Mouse (Mus musculus) CH12F3 (cell line): ENCODE measurements around the gene Sept4.

Source experiments
- in situ Hi-C: fragments of 300-500 bp; cut with MboI; formaldehyde crosslinking; loops from 2 replicates; pipeline ENCODE4 v1.14.3; 2020; ENCODE audit warnings: low sequenced_read_pairs

Gene Sept4

DNA sequence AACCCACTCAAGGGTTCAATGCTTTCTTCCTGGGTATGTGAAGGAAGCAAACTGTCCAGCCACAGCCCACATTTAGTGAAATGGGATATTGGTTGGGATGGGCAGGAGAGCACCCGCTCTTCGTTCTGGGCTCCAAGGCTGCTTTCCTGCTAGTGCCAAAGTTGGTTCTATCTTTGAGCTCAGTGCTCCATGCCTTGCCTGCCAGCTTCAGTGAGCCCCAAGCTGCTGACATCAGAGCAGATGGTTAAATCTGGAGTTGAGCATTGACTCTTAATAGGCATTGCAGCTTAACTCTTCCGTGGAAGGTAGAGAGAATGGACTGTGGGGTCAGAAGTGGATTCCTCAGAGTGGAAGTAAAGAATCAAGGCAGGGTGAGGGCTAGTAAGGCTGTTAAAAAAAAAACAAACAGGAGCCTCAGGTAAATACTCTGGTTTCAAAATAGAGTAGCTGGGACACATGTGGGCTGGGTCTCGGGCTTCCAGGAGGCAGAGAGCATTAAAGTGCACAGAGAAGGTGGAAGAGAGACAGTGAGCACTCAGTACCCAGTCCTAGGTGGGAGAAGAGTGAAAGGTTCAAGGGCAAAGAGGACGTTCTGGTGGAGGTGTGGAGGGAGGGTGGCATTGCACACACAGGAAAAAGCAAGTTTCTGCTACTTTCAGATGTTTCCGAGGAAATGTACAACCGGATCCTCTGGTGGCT lies at the start of gene Sept4:
Sept4 (plus strand) TSS at position 649 of the 699 bp plus-strand sequence.
- in situ Hi-C loops: no loop called here

DNA sequence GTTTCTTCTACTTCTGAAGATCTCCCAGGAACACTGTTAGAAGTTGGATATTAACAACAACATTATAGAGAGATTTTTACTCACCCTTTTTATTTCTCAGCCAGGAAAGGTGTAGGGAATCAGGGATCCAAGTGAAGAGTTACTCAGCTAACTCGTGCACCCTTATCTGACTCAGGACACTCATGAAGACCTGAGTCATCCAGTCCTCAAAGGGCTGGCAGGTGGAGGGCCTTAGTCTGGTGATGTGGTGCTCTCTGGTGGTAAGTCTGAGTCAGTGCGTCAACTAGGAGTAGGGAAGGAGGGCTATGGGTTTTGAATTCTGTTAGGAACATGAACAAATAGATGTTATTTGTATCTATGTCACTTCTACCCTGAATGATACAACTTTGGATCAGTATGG lies 49.4 kb upstream of the Sept4 start:
- in situ Hi-C loops: no loop called here

DNA sequence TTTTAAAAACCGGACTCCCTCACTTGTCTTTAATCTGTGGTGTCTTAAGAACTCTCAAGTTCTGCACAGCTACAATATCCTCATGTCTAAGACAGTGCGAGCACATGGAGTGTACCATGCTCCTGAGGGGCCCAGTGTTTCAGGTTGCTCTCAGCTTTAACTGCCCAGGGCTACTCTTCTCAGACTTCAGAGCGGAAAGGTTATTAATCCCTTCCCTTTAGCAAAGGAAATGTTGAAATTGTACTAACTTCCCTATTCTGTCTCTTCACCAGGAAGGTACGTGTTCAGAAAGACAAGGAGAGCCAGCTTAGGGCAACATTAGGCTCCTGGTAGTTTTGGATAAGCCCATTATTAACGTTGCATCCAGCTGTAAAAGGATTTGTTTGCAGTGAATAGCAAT lies 45.2 kb upstream of the Sept4 start:
- in situ Hi-C loops: no loop called here

DNA sequence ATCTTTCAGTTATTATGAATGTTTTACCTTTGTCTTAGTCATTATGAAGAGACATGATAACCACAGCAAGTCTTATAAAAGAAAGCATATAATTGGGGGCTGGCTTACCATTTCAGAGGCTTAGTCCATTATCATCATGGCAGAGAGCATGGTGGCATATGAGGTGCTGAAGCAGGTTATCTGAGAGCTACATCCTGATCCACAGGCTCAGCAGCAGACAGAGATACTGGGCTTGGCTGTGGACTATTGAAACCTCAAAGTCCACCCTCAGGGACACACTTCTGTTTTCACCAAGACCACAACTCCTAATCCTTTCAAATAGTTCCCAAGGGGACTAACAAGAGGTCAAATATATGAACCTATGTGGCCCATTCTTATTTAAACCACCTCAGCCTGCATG lies 44.7 kb upstream of the Sept4 start:
- in situ Hi-C loops: no loop called here

DNA sequence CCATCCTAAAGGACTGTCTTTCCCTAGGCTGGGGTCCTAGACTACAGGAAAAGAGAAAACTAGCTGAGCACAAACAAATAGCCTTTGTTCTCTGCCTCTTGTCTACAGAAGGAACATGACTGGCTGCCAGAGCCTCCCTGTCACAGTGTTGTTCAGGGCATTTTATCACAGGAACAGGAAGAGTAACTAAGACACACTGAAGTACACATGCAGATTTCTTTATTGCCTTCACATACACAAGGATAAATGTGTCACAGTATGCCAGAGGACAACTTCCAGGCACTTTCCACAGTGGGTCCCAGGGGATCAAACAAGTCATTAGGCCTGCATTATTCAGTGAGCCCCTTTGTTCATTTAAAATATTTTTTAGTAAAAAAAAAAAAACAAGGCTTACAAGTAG lies 43.9 kb upstream of the Sept4 start:
- in situ Hi-C loops: no loop called here

DNA sequence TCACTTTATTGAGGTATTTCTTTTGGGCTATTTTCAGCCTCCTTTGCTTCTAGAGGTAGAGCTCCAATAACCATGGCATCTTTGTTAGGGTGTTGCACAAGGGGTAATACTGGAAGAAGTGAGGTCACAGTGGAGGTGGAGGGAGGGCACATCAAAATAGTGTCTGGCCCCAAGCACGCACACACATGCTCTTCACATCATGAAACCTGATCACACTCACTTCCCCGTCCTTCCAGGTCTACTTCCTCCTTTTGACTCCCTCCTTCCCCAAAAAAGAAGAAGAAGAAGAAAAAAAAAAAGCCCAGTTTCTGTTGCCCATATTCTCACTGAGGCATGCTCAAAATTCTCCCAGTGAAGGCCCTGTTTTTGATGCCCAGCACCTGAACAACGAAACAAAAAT lies 41.3 kb upstream of the Sept4 start:
- in situ Hi-C loops: no loop called here

DNA sequence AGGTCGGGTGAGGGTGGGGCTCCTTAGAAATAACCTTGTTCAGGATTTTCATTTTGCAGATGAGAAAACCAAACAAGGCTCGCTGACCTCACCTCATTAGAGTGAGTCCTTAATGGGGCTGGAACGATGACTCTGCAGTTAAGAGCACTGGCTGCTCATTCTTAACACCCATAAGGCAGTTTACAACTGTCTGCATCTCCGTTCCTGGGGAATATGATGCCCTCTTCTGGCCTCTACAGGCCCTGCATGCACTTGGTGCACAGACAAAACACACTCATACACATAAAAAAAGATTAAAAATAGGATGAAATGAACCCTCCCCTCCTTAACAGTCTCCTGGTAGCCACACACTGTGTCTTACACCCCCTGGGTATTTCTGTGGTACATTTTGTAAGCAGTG lies 40.7 kb upstream of the Sept4 start:
- in situ Hi-C loops: no loop called here

DNA sequence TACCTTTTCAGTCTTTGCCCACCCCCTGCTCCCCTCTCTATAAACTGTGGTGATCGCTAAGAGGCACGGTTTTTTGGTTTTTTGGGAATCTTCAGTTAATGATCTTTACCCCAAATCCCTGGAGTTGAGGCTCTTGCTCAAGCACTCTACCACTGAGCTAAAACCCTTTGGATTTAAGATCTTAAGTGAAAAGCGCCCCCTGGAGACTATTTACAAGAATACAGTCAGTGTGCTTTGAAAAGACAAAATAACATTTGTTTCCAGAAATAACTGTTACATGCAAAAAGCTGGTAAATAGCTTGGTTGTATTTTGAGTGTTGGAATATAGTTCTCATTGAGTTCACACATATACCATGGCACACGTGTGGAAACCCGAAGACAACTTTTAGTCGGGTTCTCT lies 37.0 kb upstream of the Sept4 start:
- in situ Hi-C loops: no loop called here

DNA sequence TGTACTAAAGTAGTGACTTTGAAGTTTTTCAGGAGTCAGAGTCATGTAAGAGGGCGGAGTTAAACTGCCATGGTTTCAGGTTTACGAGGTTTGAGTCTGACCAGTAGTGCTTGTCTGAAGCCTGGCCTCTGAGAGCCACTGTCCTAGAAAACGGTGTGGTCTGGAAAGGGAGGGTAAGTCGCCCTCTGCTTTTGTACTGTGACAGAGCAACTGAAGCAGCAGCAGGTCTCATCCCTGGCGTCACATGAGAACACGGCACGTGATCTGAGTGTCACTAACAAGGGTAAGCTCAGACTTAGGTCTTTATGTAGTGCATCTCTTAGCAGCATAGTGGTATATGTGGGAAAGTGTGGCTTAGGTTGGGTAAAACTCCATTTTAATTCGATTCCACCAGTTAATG lies 26.4 kb upstream of the Sept4 start:
- in situ Hi-C loops: no loop called here

DNA sequence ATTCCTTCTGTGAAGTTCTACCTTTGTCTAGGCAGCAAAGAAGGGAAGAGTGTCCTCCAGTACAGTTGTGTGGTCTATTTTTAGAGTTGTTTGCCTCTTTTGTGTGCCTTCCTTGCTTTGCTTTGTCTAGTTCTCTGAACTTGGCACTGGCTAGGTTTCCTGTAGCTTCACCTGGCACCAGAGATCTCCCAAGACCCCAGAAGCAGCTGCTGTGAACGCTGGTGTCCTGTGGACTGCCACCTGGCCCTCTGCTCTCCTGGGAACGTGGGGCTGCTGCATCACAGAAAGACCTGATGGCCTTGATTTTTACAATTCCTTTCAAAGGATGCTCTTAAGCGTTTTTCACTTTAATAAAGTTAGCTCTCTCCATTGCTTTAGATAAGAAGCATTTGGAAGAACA lies 25.8 kb upstream of the Sept4 start:
- in situ Hi-C loops: no loop called here

DNA sequence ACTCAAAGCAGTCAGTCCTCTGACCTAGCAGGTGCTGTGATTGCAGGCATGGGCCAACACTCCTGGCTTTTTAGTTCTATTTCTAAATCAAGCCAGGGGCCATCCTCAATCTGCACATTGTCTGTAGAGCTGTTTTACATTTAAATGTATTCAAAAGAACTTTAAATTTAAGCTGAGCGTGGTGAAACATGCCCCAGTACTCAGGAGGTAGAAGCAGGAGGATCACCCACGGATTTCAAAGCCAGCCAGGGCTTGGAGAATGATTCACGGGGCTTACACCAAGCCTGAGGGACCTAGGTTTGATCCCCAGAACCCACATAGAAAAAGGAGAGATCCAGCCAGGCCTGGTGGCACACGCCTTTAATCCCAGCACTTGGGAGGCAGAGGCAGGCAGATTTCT lies 15.4 kb upstream of the Sept4 start:
- in situ Hi-C loops: no loop called here

DNA sequence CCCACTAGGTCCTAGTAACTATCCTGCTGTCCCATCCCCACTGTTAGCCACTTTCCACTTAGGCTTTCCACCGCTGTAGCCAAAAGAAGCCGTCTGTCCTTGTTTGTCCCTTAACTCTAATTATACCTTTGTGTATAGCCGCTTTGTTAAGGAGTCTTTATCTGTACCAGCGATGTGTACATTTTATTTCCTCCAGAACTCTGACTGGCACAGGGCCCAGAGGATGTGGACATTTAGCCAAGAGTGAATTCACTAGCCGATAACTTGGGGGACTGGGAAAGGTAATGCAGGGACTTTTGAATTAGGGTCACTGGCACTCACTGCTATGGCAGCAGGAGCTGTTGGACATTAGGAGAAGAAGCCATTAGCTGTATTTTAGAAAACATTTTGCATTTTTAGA lies 14.3 kb upstream of the Sept4 start:
- in situ Hi-C loops: no loop called here

DNA sequence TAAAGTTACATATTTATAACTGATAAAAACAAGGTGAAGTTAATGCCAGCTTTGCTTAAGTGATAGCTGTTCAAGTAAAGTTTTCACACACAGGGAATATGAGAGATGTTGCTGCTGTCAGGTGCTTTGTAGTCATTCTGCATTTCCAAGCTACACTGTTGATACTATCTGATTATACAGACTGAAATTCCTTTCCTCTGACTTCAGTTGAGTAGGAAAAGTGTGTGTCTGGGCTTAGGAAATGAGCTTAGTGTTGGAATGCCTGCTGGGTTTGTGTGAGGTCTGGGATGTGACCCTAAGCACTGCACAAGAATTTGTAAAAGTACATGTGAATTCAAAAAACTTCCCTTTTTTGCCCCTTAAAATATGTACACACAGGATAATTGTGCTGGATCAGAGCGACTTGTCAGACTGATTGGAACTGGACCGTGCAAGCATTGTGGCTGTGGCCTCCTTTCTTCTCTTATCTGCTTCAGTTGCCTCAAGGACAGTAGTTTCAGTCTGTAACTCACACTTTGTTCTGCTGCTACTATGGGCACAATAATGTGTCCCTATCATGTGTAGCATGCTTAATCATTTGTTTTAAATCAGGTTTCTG lies 13.5 kb upstream of the Sept4 start:
- in situ Hi-C loops: no loop called here

DNA sequence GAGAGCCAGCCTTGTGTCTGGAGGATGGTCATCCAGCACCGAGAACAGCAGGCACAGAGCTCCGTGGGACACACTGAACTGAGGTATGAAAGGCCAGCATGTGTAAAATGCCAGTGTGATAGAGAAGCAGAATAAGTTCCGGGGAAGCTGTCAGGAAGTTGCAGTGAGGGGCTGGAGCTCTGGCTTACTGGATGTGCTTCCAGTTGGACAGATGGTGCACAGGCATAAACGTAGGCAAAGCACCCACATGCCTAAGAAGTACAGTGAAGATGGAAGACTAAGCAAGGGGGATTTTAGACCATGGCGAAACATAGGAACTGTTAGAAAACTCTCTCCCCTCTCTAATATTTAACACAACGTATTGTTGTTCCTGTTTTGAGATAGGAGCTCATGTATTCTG lies 7.5 kb upstream of the Sept4 start:
- in situ Hi-C loops: no loop called here

DNA sequence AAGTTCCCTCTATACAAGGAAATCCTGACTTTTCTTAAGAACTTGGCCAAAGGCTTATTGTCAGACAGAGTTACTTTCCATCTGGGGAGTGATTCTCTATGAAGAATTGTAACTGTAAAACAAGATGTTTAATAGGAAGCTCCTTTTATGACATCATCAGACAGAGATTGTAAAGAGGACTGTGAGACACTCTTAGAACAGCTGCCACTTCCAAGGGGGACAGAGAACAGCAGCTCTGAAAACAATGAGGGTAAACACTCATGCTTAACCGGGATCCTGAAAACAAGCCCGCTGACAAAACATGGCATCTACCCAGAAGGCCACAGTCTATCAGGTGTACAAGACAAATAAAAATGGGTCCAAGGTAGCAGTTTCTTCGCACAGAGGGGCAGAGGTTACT lies 2.2 kb upstream of the Sept4 start, which contains the start of gene Gm11492:
Gm11492 (plus strand) TSS at position 153 of the 400 bp plus-strand sequence.
- in situ Hi-C loops: no loop called here

DNA sequence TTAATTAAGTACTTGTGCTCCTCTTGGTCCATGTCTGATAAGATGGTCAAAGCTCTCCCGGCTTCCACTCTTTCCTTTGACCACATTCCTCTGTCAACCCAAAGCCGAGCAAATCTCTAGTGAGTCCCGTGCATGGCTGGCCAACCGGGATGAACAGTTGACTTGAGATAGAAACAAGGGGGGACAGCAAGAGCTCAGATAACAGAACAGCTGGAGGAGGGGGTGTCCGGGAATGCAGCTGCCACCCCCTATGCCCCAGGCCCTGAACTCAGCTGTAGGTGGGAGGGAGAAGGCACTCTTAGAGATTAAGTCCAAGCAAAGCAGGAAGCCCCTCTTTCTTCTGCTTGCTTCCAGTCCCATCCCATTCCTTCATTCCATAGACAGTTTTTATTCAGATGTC lies 2.0 kb downstream of the Sept4 start:
- in situ Hi-C loops: no loop called here

DNA sequence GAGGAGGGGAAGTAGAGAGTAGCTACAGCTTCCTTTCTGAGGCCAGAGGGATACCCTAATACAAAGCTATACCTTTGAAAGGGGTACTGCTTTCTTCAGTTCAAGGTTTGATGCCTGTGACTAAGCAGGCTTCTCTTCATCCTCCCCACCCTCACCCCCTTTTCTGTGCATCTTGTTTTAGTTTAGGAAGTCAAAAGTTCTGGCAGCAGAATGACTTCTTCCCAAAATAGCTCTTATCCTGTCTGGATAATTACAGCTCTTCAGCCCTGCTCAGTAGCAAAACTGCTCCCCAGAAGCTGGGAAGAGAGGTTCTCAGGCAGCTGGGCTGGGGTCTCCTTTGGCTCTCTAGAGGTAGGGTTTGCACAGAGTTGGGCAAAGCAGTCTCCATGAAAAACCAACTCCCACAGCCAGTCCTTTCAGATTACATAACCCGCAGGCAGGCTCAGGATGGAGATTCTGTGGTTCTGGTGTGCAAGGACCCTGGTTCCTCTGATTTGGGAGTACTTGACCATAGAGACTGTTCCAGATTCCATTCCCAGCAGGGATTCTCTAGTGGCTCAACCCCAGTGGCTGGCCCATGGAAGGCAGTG lies 2.8 kb downstream of the Sept4 start:
- in situ Hi-C loops: no loop called here

DNA sequence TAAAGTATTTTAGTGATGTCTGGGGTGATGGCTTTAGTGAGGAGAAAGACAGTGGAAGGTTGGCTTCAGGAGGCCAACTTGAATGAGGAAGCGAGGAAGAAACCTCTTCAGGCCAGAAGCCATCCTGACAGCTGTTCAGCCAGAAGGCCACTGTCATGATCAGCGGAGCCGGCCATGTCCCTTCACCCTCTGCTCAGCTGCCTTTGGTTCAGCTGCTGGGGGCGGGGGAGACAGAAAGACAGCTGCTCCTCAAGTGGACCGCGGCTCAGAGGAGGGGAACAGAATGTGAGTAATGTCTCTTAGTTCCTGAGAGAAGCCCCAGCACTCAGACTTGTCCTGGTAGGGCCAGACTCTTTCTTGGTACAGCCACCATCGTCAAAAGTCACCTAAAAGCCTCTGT lies 5.0 kb downstream of the Sept4 start:
- in situ Hi-C loops: no loop called here

DNA sequence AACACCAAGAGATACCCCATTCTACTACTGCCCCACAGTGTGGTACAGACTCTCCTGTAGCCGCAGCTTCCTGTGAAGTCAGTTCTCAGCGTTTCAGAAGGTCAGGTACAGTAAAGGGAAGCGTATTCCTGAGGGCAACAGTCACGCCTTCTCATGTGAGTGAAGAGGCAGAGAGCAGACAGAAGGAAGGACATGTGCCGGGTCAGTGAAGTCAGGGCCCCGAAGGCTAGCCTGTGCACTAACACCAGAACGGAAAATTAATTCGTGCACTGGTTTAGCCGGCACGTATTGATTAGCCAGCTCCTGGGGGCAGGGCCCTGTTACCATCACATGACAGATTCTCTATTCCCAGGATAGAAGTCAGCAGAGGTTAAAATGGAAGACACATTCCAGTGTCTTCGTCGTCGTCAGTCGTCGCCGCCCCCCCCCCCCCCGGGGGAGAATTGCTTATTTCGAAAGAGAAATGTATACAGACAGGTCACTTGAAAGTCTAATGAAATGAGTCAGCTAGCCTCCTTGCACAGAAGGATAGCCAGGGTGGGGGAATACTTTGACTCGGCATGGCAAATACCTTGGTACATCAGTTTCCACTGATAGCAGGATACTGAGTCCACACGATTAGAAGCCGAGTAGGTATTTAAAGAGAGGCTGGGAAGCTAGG lies 5.9 kb downstream of the Sept4 start:
- in situ Hi-C loops: no loop called here

DNA sequence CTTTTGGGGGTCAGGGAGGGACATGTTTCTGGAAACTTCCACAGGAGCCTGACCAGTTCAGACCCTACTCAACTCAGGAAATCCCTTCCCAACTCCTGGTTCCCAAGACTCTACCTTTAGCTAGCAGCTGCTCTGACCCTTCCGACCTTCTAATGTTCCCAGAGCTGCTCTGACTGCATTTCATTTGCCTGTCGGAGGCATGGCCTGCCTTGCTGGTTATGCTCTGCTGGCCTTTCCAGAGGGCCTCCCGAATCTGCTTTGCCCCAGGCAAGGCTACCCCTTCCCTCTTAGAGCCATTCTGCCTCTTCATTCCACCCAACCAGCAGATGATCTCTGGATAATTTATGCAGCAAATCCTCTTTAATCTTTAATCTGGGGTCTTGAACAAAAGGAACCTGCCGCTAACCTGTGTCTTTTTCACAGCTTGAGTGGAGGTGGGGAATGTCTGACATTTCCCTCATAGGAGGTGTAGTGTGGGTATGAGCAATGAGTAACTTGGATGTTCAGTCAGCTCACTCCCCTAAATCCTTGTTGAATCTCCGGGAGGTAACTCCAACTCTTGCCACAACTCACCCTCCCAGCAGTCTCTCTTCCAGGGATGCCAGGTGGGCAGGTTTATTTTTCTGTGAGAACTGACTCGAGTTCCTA lies 9.0 kb downstream of the Sept4 start:
- in situ Hi-C loops: no loop called here

DNA sequence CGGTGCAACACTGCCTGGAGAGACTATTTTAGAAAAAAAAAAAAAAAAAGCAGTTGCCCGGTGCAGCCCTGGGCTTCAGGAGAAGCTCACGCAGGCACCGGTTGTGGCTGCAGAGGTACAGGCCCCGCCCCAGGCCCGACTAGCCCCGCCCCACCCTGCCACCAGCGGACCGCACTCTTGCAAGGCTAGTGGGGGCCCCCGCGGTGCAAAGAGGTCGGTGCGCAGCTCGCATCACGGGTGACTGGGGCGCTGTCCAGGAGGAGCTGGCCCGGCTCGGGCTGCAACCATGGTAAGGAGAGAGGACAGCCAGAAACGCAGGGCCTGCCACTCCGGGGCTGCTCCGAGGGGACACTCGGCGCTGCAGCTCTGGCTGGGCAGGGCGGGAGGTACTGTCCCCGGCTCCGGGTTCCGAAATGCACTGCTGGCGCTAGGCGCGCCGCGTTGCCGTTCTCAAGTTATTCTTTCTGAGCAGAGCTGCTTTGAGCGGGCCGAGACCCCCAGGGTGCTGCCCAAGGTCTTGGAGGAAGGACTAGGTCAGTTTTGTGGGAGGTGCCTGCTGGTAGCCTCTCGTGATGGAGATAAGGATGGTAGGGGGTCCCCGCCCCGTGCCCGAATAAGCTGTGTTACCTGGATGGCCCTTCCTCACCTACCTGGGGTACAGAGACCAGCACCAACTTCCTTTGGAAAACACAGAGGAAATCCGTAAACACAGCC lies 9.7 kb downstream of the Sept4 start:
- in situ Hi-C loops: no loop called here
